Mouse (Mus musculus): ENCODE data around the gene Slc22a2. TPM values are rescaled to one million over a fixed set of nuclear protein-coding genes. Genes with fewer than 3 reads are reported as not detected.

Slc22a2 gene
- total RNA-seq, 1 experiment = not detected

- Histone ChIP-seq H3K36me3 (ENCODE audit: control insufficient read depth, insufficient read depth, low read length, poor library complexity, severe bottlenecking) (no peaks in the 10 kb centered on the region), H3K9me3 (ENCODE audit: control insufficient read depth, insufficient read depth, low read depth, low read length) (no peaks in the 10 kb centered on the region), H3K4me3 (ENCODE audit: insufficient read depth in 1 of 2, low read depth in 1 of 2, low read length in 2 of 2, poor library complexity in 1 of 2, severe bottlenecking in 1 of 2) (no peak overlapping the region), H3K27ac (ENCODE audit: insufficient read depth, low read depth, low read length, poor library complexity, severe bottlenecking) (no peak overlapping the region), H3K4me1 (ENCODE audit: control insufficient read depth in 2 of 2, insufficient read depth in 2 of 2, low read length in 2 of 2, poor library complexity in 1 of 2) (no peaks in the 10 kb centered on the region), H3K9ac (ENCODE audit: insufficient read depth, low read depth, low read length, poor library complexity, severe bottlenecking) (no peak overlapping the region)
- in situ Hi-C loops (cut with MboI; ENCODE audit: low sequenced_read_pairs in 2 of 2, unreplicated experiment in 2 of 2) = no loop called here
- no peak for DNase-seq (ENCODE audit: low read depth, low spot score)
- TF ChIP-seq CHD2 (IDR thresholded peaks at IDR 0.05; ENCODE audit: low read depth, low read length) (no peak), HCFC1 (IDR thresholded peaks at IDR 0.05; ENCODE audit: borderline replicate concordance, insufficient read depth, low read length) (no peak), ZNF384 (IDR thresholded peaks at IDR 0.05; ENCODE audit: low read depth, low read length) (no peak), ZC3H11A (IDR thresholded peaks at IDR 0.05; ENCODE audit: borderline replicate concordance, low read depth, low read length) (no peak), MAFK (IDR thresholded peaks at IDR 0.05; ENCODE audit: insufficient read depth, low read depth, low read length) (no peak)
Measured at GRCm38 (mm10) chr17:12654061-12654460, 70.1 kb downstream of the Slc22a2 start.

- no peak overlapping the region for H3K4me3 ChIP-seq (ENCODE audit: insufficient read depth in 1 of 2, low read depth in 1 of 2, low read length in 2 of 2, poor library complexity in 1 of 2, severe bottlenecking in 1 of 2)
- no peaks in the 10 kb centered on the region for H3K36me3 ChIP-seq (ENCODE audit: control insufficient read depth, insufficient read depth, low read length, poor library complexity, severe bottlenecking)
- no peaks in the 10 kb centered on the region for H3K9me3 ChIP-seq (ENCODE audit: control insufficient read depth, insufficient read depth, low read depth, low read length)
- no peaks in the 10 kb centered on the region for H3K4me1 ChIP-seq (ENCODE audit: control insufficient read depth in 2 of 2, insufficient read depth in 2 of 2, low read length in 2 of 2, poor library complexity in 1 of 2)
- H3K9ac ChIP-seq (ENCODE audit: insufficient read depth, low read depth, low read length, poor library complexity, severe bottlenecking) = no peak overlapping the region
- no peak for TF ChIP-seq MAFK (IDR thresholded peaks at IDR 0.05; ENCODE audit: insufficient read depth, low read depth, low read length)
- TF ChIP-seq CHD2 (IDR thresholded peaks at IDR 0.05; ENCODE audit: low read depth, low read length) = no peak
- TF ChIP-seq HCFC1 (IDR thresholded peaks at IDR 0.05; ENCODE audit: borderline replicate concordance, insufficient read depth, low read length) = no peak
- no peak for TF ChIP-seq ZC3H11A (IDR thresholded peaks at IDR 0.05; ENCODE audit: borderline replicate concordance, low read depth, low read length)
- no peak for TF ChIP-seq ZNF384 (IDR thresholded peaks at IDR 0.05; ENCODE audit: low read depth, low read length)
- in situ Hi-C loops (cut with MboI; ENCODE audit: low sequenced_read_pairs in 2 of 2, unreplicated experiment in 2 of 2) = no loop called here
- DNase-seq (ENCODE audit: low read depth, low spot score) = no peak
- no peak overlapping the region for H3K27ac ChIP-seq (ENCODE audit: insufficient read depth, low read depth, low read length, poor library complexity, severe bottlenecking)
Measured at GRCm38 (mm10) chr17:12655826-12656225, 71.9 kb downstream of the Slc22a2 start.

- no peak overlapping the region for H3K27ac ChIP-seq (ENCODE audit: insufficient read depth, low read depth, low read length, poor library complexity, severe bottlenecking)
- DNase-seq (ENCODE audit: low read depth, low spot score) = no peak
- in situ Hi-C loops (cut with MboI; ENCODE audit: low sequenced_read_pairs in 2 of 2, unreplicated experiment in 2 of 2) = no loop called here
- H3K4me1 ChIP-seq (ENCODE audit: control insufficient read depth in 2 of 2, insufficient read depth in 2 of 2, low read length in 2 of 2, poor library complexity in 1 of 2) = no peaks in the 10 kb centered on the region
- no peaks in the 10 kb centered on the region for H3K36me3 ChIP-seq (ENCODE audit: control insufficient read depth, insufficient read depth, low read length, poor library complexity, severe bottlenecking)
- H3K4me3 ChIP-seq (ENCODE audit: insufficient read depth in 1 of 2, low read depth in 1 of 2, low read length in 2 of 2, poor library complexity in 1 of 2, severe bottlenecking in 1 of 2) = no peak overlapping the region
- no peak overlapping the region for H3K9ac ChIP-seq (ENCODE audit: insufficient read depth, low read depth, low read length, poor library complexity, severe bottlenecking)
- TF ChIP-seq HCFC1 (IDR thresholded peaks at IDR 0.05; ENCODE audit: borderline replicate concordance, insufficient read depth, low read length) = no peak
- TF ChIP-seq ZNF384 (IDR thresholded peaks at IDR 0.05; ENCODE audit: low read depth, low read length) = no peak
- no peak for TF ChIP-seq ZC3H11A (IDR thresholded peaks at IDR 0.05; ENCODE audit: borderline replicate concordance, low read depth, low read length)
- TF ChIP-seq MAFK (IDR thresholded peaks at IDR 0.05; ENCODE audit: insufficient read depth, low read depth, low read length) = no peak
- no peak for TF ChIP-seq CHD2 (IDR thresholded peaks at IDR 0.05; ENCODE audit: low read depth, low read length)
- H3K9me3 ChIP-seq (ENCODE audit: control insufficient read depth, insufficient read depth, low read depth, low read length) = no peaks in the 10 kb centered on the region
Measured at GRCm38 (mm10) chr17:12658784-12659183, 74.9 kb downstream of the Slc22a2 start.

- no peak overlapping the region for H3K9ac ChIP-seq (ENCODE audit: insufficient read depth, low read depth, low read length, poor library complexity, severe bottlenecking)
- H3K36me3 ChIP-seq (ENCODE audit: control insufficient read depth, insufficient read depth, low read length, poor library complexity, severe bottlenecking) = no peaks in the 10 kb centered on the region
- no peak for DNase-seq (ENCODE audit: low read depth, low spot score)
- no peak overlapping the region for H3K4me3 ChIP-seq (ENCODE audit: insufficient read depth in 1 of 2, low read depth in 1 of 2, low read length in 2 of 2, poor library complexity in 1 of 2, severe bottlenecking in 1 of 2)
- no peaks in the 10 kb centered on the region for H3K9me3 ChIP-seq (ENCODE audit: control insufficient read depth, insufficient read depth, low read depth, low read length)
- H3K27ac ChIP-seq (ENCODE audit: insufficient read depth, low read depth, low read length, poor library complexity, severe bottlenecking) = no peak overlapping the region
- TF ChIP-seq CHD2 (IDR thresholded peaks at IDR 0.05; ENCODE audit: low read depth, low read length) (no peak), ZC3H11A (IDR thresholded peaks at IDR 0.05; ENCODE audit: borderline replicate concordance, low read depth, low read length) (no peak), MAFK (IDR thresholded peaks at IDR 0.05; ENCODE audit: insufficient read depth, low read depth, low read length) (no peak), ZNF384 (IDR thresholded peaks at IDR 0.05; ENCODE audit: low read depth, low read length) (no peak), HCFC1 (IDR thresholded peaks at IDR 0.05; ENCODE audit: borderline replicate concordance, insufficient read depth, low read length) (no peak)
- in situ Hi-C loops (cut with MboI; ENCODE audit: low sequenced_read_pairs in 2 of 2, unreplicated experiment in 2 of 2) = no loop called here
- no peaks in the 10 kb centered on the region for H3K4me1 ChIP-seq (ENCODE audit: control insufficient read depth in 2 of 2, insufficient read depth in 2 of 2, low read length in 2 of 2, poor library complexity in 1 of 2)
Measured at GRCm38 (mm10) chr17:12659233-12659632, 75.3 kb downstream of the Slc22a2 start.
